8 mouse cellular contexts compared by ENCODE assay signal in the genomic region with DNA sequence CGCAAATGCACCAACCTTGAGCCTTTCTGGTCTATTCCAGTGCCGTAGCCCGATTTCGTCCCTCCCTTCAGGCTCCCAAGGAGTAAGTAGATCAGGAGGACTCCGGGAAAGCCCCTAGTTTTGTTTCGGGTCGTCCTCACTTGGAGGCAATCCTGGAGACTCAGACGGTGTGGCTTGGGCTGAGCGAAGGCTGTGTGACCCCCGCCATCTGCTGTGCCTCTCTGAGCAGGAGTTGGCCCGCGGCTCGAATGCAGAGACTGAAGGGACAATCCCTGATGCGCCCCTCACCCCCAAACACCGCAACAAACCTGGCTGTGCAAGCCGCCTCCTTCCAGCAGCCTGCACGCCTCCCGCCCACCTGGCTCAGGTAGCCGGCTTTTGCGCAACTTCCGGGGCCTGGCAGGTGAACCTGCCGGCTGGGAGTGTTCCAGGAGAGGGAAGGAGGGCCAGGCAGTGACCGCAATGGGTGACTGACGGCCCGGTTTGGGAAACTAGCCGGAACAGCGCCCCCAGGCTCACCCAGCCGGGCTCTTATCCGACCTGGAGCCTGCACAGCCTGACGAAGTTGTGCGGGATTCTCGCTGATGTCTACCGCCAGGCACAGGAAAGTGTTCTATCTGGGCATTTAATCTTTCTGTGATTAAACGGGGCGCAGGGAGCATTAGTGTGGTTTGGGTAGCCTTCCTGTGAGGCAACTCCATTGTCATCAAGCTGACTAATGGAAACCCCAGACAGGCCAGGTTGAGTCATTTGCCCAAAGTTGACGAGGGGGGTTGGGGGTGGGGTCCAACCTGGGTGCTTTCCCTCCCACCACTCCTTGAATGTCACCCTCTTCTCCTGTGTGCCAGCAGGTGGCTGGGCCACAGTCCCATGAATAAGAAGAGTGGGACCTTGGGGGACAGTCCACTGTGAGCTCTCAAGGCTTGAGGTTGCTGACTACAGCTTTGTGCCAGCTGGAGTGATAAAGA. TPM values are rescaled to one million over a fixed set of nuclear protein-coding genes. Genes with fewer than 3 reads are reported as not detected.
A peak's percentile ranks its signal among the peaks of the same experiment; 100 is the strongest.
DNase-seq lines count a peak whose midpoint lies in the region; ATAC-seq and TF ChIP-seq lines count a peak whose summit lies in the region.

No protein-coding gene starts in this region.

- H3K27ac ChIP-seq in heart, embryonic 11.5 days (ENCODE audit: low read depth, low read length), result no peak overlapping the region
- peak overlapping the region; percentile 93 for H3K27ac ChIP-seq in hindbrain, embryonic 11.5 days (ENCODE audit: low read depth, low read length)
- H3K27ac ChIP-seq in limb, embryonic 14.5 days (replicated peaks; ENCODE audit: low read depth, low read length), result no peak overlapping the region
- peak overlapping the region; percentile 5; the same call in 1 of the 2 replicates for H3K27ac ChIP-seq in midbrain, embryonic 16.5 days (ENCODE audit: low read length)

- no peaks in the 10 kb centered on the region for H3K9me3 ChIP-seq in heart, embryonic 11.5 days (replicated peaks; ENCODE audit: control insufficient read depth, low read length)
- H3K9me3 ChIP-seq in hindbrain, embryonic 11.5 days (ENCODE audit: control insufficient read depth, low read length), result no peaks in the 10 kb centered on the region
- H3K9me3 ChIP-seq in limb, embryonic 14.5 days (ENCODE audit: control insufficient read depth, low read length), result no peaks in the 10 kb centered on the region
- H3K9me3 ChIP-seq in midbrain, embryonic 16.5 days (replicated peaks; ENCODE audit: control insufficient read depth, low read length, poor library complexity, severe bottlenecking), result no peaks in the 10 kb centered on the region

- no peak for ATAC-seq in heart, embryonic 11.5 days (replicated peaks; ENCODE audit: insufficient number of reproducible peaks, low FRiP score, low TSS enrichment)
- ATAC-seq in hindbrain, embryonic 11.5 days (ENCODE audit: low FRiP score), result peak; percentile 28
- ATAC-seq in limb, embryonic 14.5 days (ENCODE audit: low FRiP score, low read depth), result no peak
- ATAC-seq in midbrain, embryonic 16.5 days, result no peak
- no peak for ATAC-seq in erythroblast, adult 5-6 weeks (replicated peaks; ENCODE audit: low FRiP score, poor library complexity, severe bottlenecking)

- no peak for TF ChIP-seq POLR2A in limb, embryonic 14.5 days (IDR thresholded peaks at IDR 0.05; ENCODE audit: borderline replicate concordance, extremely low read depth, insufficient read depth, insufficient read length)

- H3K9ac ChIP-seq in heart, embryonic 11.5 days (ENCODE audit: low read depth, low read length), result peak overlapping the region; percentile 31; the same call in 1 of the 2 replicates
- H3K9ac ChIP-seq in hindbrain, embryonic 11.5 days (ENCODE audit: low read depth, low read length), result peak overlapping the region; percentile 62
- H3K9ac ChIP-seq in limb, embryonic 14.5 days (ENCODE audit: low read depth, low read length, severe bottlenecking), result no peak overlapping the region
- peak overlapping the region; percentile 51 for H3K9ac ChIP-seq in midbrain, embryonic 16.5 days (ENCODE audit: low read depth, low read length)

- H3K27me3 ChIP-seq in heart, embryonic 11.5 days (ENCODE audit: control insufficient read depth, insufficient read depth, low read length), result peaks cover 41% of the 10 kb centered on the region
- no peaks in the 10 kb centered on the region for H3K27me3 ChIP-seq in hindbrain, embryonic 11.5 days (ENCODE audit: control insufficient read depth, insufficient read depth, low read length)
- peaks cover 10% of the 10 kb centered on the region; the same call in 1 of the 2 replicates for H3K27me3 ChIP-seq in limb, embryonic 14.5 days (ENCODE audit: control insufficient read depth, insufficient read depth, low read length)
- H3K27me3 ChIP-seq in midbrain, embryonic 16.5 days (ENCODE audit: control insufficient read depth, insufficient read depth, low read depth, low read length), result no peaks in the 10 kb centered on the region

- H3K36me3 ChIP-seq in heart, embryonic 11.5 days (ENCODE audit: control insufficient read depth, insufficient read depth, low read length), result no peaks in the 10 kb centered on the region
- no peaks in the 10 kb centered on the region for H3K36me3 ChIP-seq in hindbrain, embryonic 11.5 days (ENCODE audit: control insufficient read depth, insufficient read depth, low read length)
- peaks cover 14% of the 10 kb centered on the region for H3K36me3 ChIP-seq in limb, embryonic 14.5 days (ENCODE audit: control insufficient read depth, insufficient read depth, low read length)
- no peaks in the 10 kb centered on the region for H3K36me3 ChIP-seq in midbrain, embryonic 16.5 days (ENCODE audit: control insufficient read depth, insufficient read depth, low read length)

- peak overlapping the region; percentile 26 for H3K4me3 ChIP-seq in heart, embryonic 11.5 days (ENCODE audit: low read depth, low read length)
- peak overlapping the region; percentile 27 for H3K4me3 ChIP-seq in hindbrain, embryonic 11.5 days (ENCODE audit: low read depth, low read length)
- peak overlapping the region; percentile 6 for H3K4me3 ChIP-seq in limb, embryonic 14.5 days (replicated peaks; ENCODE audit: low read length)
- H3K4me3 ChIP-seq in midbrain, embryonic 16.5 days (ENCODE audit: low read depth, low read length), result peak overlapping the region; percentile 33

- no peak for DNase-seq in heart, postnatal 10 days
- DNase-seq in c-Kit-positive CD71-negative TER-119-negative erythroid progenitor cells, embryonic 14.5 days (ENCODE audit: low read depth), result peak; percentile 63
- peak; percentile 64 for DNase-seq in hindbrain, embryonic 11.5 days (ENCODE audit: low spot score)
- no peak for DNase-seq in limb, embryonic 14.5 days (ENCODE audit: low spot score)
- no peak for DNase-seq in left cerebral cortex, adult 8-10 months (ENCODE audit: low spot score in 2 of 2)

- H3K4me1 ChIP-seq in heart, embryonic 11.5 days (ENCODE audit: control insufficient read depth, insufficient read depth, low read length), result peaks cover 31% of the 10 kb centered on the region
- peaks cover 18% of the 10 kb centered on the region for H3K4me1 ChIP-seq in hindbrain, embryonic 11.5 days (replicated peaks; ENCODE audit: control insufficient read depth, insufficient read depth, low read length)
- peaks cover 37% of the 10 kb centered on the region for H3K4me1 ChIP-seq in limb, embryonic 14.5 days (ENCODE audit: control insufficient read depth, insufficient read depth, low read length)
- peaks cover 38% of the 10 kb centered on the region for H3K4me1 ChIP-seq in midbrain, embryonic 16.5 days (ENCODE audit: control insufficient read depth, insufficient read depth, low read length)

- 7% methylated on average over 36 of the region's 36 CpGs for WGBS in heart, embryonic 11.5 days (ENCODE audit: insufficient replicate concordance)
- WGBS in hindbrain, embryonic 11.5 days, result 5% methylated on average over 36 of the region's 36 CpGs
- 16% methylated on average over 35 of the region's 36 CpGs for WGBS in limb, embryonic 14.5 days
- 5% methylated on average over 36 of the region's 36 CpGs for WGBS in midbrain, embryonic 16.5 days

- peak overlapping the region; percentile 65 for H3K4me2 ChIP-seq in heart, embryonic 11.5 days
- H3K4me2 ChIP-seq in hindbrain, embryonic 11.5 days (replicated peaks; ENCODE audit: low read depth, low read length), result peak overlapping the region; percentile 43
- peak overlapping the region; percentile 38 for H3K4me2 ChIP-seq in limb, embryonic 14.5 days (replicated peaks; ENCODE audit: low read depth, low read length, severe bottlenecking)
- peak overlapping the region; percentile 62 for H3K4me2 ChIP-seq in midbrain, embryonic 16.5 days (ENCODE audit: low read length)

- intact Hi-C loops in heart, postnatal 10 days (cut with DNase I), result loop anchor here (2.0 kb wide), 1 partner anchor 23 kb away; the partner anchor contains the start of gene Slc52a3

RNA-seq across cellular contexts. Expression of gene Fam110a, which starts 6.1 kb away (rescaled TPM):
- polyA plus RNA-seq in heart, embryonic 11.5 days (2014; fragmentation: Nextera tagmentation; extraction: Ambion mirVana), result 9.7 and 10.5 TPM in 2 replicates
- total RNA-seq in heart, postnatal 10 days (2021), result 1 to 10 TPM; 5.7 to 7.3 TPM
- 87.1 and 87.5 TPM in 2 replicates for polyA plus RNA-seq in hindbrain, embryonic 11.5 days (2014; fragmentation: Nextera tagmentation; extraction: Ambion mirVana)
- polyA plus RNA-seq in limb, embryonic 14.5 days (2012; rRNA removed), result 14.6 and 19.8 TPM in 2 replicates
- 21.3 and 23.5 TPM in 2 replicates for polyA plus RNA-seq in limb, embryonic 14.5 days (2014; fragmentation: Nextera tagmentation; extraction: Ambion mirVana)
- polyA plus RNA-seq in midbrain, embryonic 16.5 days (2015; fragmentation: Nextera tagmentation; extraction: Ambion mirVana), result 57.5 and 59.1 TPM in 2 replicates
- total RNA-seq in erythroblast, adult 5-6 weeks (2015; ENCODE audit: low replicate concordance), result 2.1 and 3.1 TPM in 2 replicates
- 0.70 and 5.7 TPM in 2 replicates for total RNA-seq in erythroblast, adult 5-6 weeks (2017; ENCODE audit: low replicate concordance)
- total RNA-seq in left cerebral cortex, adult 8-10 months (2022), result 1 to 10 TPM; 6.7 to 7.6 (median 7.0) TPM

RNA-seq across cellular contexts. Expression of gene Slc52a3, which starts 22.4 kb away (rescaled TPM):
- polyA plus RNA-seq in heart, embryonic 11.5 days (2014; fragmentation: Nextera tagmentation; extraction: Ambion mirVana), result 0.80 and 0.86 TPM in 2 replicates
- 1 to 10 TPM; 2.1 to 2.6 TPM for total RNA-seq in heart, postnatal 10 days (2021)
- polyA plus RNA-seq in hindbrain, embryonic 11.5 days (2014; fragmentation: Nextera tagmentation; extraction: Ambion mirVana), result 0.56 and 0.73 TPM in 2 replicates
- polyA plus RNA-seq in limb, embryonic 14.5 days (2012; rRNA removed), result 2.7 TPM in 2 replicates
- polyA plus RNA-seq in limb, embryonic 14.5 days (2014; fragmentation: Nextera tagmentation; extraction: Ambion mirVana), result 3.4 and 3.6 TPM in 2 replicates
- 1.0 and 1.4 TPM in 2 replicates for polyA plus RNA-seq in midbrain, embryonic 16.5 days (2015; fragmentation: Nextera tagmentation; extraction: Ambion mirVana)
- not detected in 2 replicates for total RNA-seq in erythroblast, adult 5-6 weeks (2015; ENCODE audit: low replicate concordance)
- not detected in 2 replicates for total RNA-seq in erythroblast, adult 5-6 weeks (2017; ENCODE audit: low replicate concordance)
- total RNA-seq in left cerebral cortex, adult 8-10 months (2022), result 1 to 10 TPM; 1.8 to 3.0 (median 2.2) TPM

Comparison
In these comparisons a context has a peak if more than half of its experiments do, and no peak if none do; other contexts are left out.
1. H3K27ac ChIP-seq: peak in hindbrain, embryonic 11.5 days (single experiment) and midbrain, embryonic 16.5 days (single experiment); none in heart, embryonic 11.5 days (single experiment) and limb, embryonic 14.5 days (single experiment).
2. DNase-seq: peak in c-Kit-positive CD71-negative TER-119-negative erythroid progenitor cells, embryonic 14.5 days (single experiment) and hindbrain, embryonic 11.5 days (single experiment); none in heart, postnatal 10 days (0 of 2), limb, embryonic 14.5 days (single experiment) and left cerebral cortex, adult 8-10 months (0 of 2).
3. Peak in every context shown above with its lines, with median percentiles within 50 percentile points of each other: H3K4me2 ChIP-seq and H3K4me3 ChIP-seq.